Mouse (Mus musculus) CH12F3 (cell line): ENCODE results near the gene Sdhd.

Experiments
- in situ Hi-C: fragments of 300-500 bp; cut with MboI; formaldehyde crosslinking; loops from 2 replicates; pipeline ENCODE4 v1.14.3; 2020; ENCODE audit warnings: low sequenced_read_pairs

Sdhd gene

GRCm38 (mm10) chr9:50590856-50591518 is 12.6 kb downstream of the Sdhd start:
- in situ Hi-C loops, result no loop called here

- in situ Hi-C loops, result no loop called here
Measured at GRCm38 (mm10) chr9:50586955-50587354, 16.7 kb downstream of the Sdhd start.

DNA sequence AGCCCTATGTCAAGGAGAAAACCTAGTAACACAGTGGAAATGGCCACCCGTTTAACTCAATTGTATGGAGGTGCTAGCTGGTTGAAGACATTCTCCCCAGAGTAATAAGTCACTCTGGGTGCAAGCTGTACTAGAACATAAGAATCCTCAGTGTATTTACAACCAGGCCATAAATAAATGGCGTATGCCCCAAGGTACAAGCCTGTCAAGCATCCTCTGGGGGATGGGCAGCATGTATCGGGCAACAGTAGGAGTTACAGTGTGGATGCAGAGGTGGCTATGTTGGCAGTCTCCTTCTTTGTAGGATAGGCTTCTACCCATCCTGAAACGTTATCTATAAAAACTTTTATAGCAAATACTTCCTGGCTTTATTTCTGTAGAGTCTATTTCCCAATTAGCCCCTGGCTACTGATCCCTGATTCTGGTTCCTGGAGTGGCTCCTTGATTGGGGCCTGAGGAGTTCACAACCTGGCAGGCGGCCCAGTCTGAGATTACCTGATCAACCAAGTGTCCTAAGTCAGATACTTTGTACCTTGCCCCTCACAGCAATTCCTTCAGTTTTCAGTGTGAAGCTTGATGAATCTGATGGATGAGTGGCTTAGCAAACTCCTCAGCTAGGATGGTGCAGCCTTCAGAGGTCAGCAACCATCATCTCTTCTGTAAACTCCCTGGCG is 18.3 kb downstream of the Sdhd start:
- in situ Hi-C loops, result no loop called here

DNA sequence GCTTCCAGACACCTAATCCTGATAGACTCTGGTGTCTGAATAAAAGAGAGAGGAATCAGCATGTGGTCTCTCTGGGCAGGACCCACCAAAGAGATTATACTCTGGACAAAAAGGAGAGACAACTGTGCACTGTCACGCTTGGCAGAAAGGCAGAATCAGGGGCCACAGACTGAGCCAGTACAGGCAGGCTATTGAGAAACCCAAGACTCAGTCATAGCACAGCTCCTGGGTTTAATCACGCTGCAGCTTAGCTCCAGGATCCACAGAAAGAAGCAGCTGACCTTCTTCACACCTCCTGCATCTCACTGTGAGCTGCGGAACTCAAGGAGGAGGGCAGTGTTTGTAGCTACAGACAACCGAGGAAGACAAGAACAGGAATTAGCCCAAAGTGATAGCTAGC is 23.2 kb downstream of the Sdhd start:
- in situ Hi-C loops, result no loop called here

DNA sequence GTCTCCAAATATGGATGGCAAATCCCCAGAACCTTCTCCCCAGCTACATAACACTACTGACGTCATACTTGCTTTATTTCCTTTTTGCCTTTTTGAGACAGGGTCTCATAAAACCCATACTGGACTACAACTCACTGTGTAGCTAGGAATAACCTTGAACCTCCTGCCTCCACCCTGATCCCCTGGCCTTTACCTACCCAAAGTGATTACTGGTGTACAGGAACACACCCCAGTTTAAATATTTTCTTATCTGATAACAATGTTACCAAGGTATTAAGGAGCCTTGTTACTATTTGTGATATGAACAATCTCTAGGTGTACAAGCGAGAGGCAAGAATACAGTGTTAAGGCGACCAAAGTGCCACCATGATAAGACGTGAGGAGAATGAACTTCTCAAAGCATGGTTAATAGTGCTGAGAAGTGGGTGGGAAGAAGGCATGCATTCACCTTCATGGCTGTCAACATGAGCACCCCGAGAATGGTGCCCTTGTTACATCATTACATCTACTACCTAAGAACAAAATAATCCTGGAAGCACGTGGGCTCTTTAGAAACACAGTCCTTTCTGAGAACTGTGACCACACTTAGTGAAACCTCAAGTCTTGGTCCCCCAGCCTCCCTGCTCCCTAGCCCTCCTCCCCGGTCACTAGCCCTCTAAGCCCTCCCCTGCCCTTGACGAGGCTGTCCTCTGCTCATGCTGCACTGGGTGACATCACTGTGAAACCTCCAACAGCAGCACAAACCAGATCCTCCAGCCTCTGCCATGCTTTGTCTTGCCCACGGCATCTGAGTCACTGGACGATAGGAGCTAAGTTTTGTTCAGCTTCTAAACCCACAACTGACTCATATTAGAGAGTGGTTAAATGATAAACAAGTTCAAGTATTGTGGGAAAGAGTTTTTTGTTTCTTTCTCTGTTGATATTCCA is 33.8 kb downstream of the Sdhd start:
- in situ Hi-C loops, result no loop called here

DNA sequence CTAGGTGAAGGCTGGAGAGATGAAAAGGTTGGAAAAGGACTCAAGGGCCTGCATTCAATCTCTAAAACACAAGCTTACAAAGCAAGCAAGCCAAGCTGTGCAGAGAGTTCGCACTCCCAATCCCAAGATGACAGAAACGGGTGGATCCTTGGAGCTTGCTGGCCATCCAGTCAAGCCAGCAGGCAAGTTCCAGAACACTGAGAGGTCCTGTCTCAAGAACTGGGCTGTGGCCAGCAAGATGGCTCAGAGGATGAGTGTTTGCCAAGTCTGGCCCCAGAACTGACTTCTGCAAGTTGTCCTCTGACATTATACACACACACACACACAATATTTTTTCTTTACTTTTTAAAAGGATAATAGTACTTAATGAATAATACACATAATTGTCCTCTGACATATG is 35.7 kb downstream of the Sdhd start:
- in situ Hi-C loops, result no loop called here

DNA sequence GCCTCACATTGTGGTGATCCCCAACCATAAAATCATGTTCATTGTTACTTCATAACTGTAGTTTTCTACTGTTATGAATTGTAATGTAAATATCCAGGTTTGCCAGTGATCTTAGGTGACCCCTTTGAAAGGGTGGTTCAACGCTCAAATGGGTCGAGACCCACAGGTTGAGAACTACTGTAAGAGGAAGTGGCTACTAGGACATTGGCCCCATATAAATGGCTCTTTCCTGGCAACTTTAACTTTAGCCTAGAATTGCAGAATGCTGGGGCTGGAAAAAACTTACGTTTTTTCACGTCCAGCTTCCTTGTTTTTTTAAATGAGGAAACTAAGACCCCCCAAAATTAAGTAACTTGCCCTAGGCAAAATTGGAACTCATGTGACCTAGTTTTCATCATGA is 36.2 kb downstream of the Sdhd start:
- in situ Hi-C loops, result no loop called here

DNA sequence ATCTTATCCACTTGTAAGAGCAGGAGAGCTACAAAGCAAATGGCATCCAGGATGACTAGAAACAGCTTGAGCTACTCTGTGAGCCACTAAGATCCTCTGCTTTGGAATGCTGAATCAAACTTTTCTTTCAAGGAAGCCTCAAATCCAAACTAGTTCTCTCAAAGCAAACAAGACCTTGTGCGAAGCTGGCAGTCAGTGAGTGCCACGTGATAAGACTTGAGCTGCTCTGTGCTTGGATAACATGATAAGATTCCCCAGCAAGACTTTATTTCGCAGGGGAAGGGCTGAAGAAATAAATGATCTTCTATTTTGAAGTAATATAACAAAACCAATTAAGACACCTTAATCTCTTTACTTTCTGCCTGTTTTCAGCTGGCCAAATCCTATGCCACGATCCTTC is 37.7 kb downstream of the Sdhd start:
- in situ Hi-C loops, result no loop called here

DNA sequence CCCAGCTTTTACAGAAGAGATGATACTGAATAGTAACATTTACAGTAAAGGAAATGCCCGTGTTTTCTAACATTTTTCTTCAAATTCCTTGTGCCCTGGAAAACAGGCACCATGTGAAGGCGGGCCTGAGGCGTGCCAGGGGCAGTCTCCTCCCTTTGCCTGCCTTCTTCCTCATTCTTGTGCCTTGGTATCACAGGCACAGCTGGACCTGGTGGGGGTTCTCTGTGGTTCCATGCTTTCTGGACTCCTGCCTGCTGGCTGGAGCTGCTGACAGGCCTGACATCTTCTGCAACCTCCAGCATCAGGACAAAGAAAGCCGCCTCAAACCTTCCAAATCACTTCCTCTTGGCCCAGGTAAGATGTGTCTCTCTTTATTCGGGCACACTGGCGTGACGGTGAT is 38.4 kb downstream of the Sdhd start:
- in situ Hi-C loops, result no loop called here

DNA sequence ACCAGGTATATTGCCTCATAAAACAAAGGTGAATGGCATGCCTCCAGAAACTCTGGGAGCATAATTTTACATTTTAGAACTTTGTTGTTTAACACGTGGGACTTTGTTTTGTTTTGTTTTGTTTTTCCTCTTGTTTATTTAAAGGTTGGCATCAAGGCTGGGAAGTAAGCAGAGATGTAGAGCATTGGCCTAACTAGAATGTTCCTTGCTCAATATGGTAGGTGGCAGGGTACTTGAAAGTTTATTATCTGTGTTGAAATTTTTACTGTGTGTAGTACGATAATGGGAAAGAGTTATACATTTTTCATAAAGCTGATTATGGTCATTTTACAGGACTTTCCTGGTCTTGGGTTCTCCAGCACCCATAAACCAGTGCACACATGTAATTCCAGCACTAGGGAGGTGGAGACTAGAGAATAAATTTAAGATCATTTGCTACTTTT is 41.7 kb downstream of the Sdhd start:
- in situ Hi-C loops, result no loop called here

GRCm38 (mm10) chr9:50561145-50561917 is 42.3 kb downstream of the Sdhd start, which contains the start of gene Tex12:
Gene Tex12, minus strand, starts transcription at chr9:50561325.
- in situ Hi-C loops, result no loop called here

DNA sequence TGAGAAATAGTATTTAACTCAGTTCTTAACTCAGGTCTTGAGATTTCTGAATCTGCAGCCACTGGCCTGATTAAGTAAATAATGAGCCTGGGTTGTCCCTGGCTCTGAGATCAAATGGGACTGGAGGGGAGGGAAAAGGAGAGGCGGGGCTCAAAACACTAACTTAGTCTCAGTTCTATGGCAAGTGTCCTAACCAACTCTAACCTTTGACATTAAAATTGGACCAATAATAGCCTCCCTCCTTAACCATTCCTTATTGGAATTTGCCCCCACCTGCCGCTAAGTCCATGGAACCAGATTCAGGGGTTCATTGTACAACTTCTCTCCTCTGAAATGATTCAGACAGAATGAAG is 48.5 kb downstream of the Sdhd start, which contains the start of gene Bco2:
Gene Bco2, minus strand, starts transcription at position 88 of the 353 bp plus-strand sequence.
- in situ Hi-C loops, result no loop called here

DNA sequence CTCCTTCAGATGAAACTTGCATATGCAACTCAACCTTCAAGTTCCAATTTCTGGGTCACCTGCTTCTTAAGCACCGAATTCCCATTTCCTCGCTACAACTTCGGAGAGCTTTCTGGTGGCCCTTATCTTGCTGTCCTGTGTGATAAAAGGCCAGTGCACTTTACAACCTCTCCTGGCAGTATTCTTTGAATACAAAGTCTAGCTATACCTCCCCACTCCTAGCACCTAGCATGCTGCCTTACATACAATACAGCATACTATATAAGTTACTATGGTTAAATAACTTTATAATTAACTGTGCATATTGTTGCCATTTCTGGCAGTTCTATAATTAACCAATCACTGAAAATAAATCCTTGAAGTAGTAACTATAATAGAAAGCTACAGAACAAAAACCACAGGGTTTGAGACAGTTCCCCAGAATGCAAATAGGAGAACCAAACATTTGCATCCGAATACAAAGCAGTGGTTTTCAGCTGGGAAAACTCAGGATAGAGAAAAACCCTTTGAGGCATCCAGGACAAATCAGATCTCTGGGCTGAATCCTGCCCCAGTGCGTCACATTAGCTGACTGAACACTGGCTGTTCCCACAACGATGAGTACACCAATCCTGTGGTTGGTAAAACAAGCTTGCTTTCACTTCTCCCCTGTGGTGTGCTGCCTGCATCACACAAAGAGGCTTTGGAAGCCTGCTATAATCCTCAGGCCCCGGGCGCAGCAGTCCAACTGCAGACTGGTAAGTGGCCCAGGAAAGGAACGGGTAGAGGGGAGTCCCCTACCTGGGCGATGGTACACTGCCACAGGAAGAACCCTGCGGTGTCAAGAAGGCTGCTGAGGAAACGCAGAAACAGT is 49.1 kb downstream of the Sdhd start, which contains the start of gene Il18:
Gene Il18, plus strand, starts transcription at position 587 of the 853 bp plus-strand sequence.
- in situ Hi-C loops, result no loop called here

DNA sequence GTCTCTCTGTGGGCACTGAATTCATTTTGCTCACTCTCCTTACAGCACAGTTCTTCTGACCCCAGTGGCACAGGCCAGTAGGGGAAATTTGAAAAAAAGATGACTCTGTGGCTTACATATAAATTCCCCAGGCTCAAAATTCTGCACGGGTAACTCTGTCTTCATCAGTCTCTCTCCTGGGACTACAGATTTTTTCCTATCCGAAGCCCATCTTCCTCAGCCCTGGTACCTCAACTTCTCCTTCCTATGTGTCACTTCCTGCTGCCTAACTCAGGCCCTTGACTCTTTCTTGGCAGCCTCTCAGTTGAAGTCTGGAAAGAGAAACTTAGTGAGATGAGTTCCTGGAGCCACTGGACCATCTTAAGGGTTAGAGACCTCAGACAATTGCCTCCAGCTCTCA is 50.1 kb downstream of the Sdhd start:
- in situ Hi-C loops, result no loop called here

- in situ Hi-C loops, result no loop called here
Measured at GRCm38 (mm10) chr9:50552206-50552605, 51.4 kb downstream of the Sdhd start.

DNA sequence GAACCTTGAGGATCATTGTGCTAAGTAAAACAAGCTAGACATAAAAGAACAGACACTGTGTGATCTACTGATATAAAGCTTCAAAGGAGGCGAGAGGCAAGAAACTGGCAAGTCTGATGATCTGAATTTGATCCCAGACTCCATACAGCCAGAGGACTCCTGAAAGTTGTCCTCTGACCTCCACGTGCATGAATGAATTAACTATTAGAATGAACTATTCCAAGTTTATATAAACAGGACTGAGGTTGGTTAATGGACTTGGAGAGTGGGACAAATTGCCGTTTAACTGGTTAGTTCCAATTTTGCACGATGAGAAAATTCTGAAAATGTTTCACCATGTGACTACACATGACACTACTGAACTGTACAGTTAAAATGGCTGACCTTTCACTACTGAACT is 54.7 kb downstream of the Sdhd start:
- in situ Hi-C loops, result loop anchor here (25.0 kb wide), 1 partner anchor 1062 kb away; the partner anchor contains the start of gene Ttc12

DNA sequence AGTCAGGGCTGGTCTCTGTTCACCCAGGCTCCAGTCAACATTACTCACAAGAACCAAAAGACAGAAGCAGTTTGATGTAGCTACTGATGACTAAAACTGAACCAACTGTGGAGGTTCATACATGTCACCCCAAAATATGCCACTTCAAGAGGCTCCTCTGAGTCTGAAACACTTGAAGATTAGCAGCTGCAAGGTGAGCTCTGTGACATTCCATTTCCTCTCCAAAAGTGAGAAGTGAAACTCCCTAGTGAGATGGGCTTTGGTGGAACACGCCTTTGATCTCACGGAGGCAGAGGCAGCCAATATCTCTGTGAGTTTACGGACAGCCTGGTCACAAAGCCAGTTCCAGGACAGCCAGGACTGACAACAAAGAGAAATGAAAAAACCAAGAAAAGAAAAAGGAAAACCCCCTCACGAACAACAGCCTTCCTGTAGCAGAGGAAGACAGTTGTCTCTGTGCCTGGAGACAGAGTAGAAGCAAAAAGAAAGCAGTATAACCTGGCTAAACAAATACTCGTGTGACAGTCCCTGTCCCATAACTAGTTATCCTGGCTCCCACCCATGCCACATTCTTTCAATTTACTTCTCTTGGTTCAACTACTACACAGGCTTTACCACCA is 55.6 kb downstream of the Sdhd start:
- in situ Hi-C loops, result loop anchor here (25.0 kb wide), 1 partner anchor 1061 kb away; the partner anchor contains the start of gene Ttc12
